Mouse (Mus musculus) megakaryocyte, adult 5-6 weeks (primary cell): ENCODE results near the gene Galntl5. TPM values are rescaled to one million over a fixed set of nuclear protein-coding genes. Genes with fewer than 3 reads are reported as not detected.

Source experiments
- total RNA-seq, 2 experiments: library from RNA; stranded (forward) in 1 of 2; stranded (reverse) in 1 of 2; fragments of 153-499, 151-499 nt in 1 of 2; fragments of 221-1000, 200-1000 nt in 1 of 2; gene quantifications; 2 replicates each; pipeline versions ENCODE4 v1.2.3 to v1.2.4; 2015 to 2017

Galntl5 gene
- total RNA-seq, 2 experiments from 2014 or later: not detected

Other genes with a start within 250 kb of the Galntl5 start
- gene Prkag2, start 80.8 kb upstream of the Galntl5 start, total RNA-seq (2015): 37.2 and 46.0 TPM in 2 replicates
- gene Prkag2, start 80.8 kb upstream of the Galntl5 start, total RNA-seq (2017): 45.6 and 48.1 TPM in 2 replicates
- gene Galnt11, start 40.4 kb downstream of the Galntl5 start, total RNA-seq (2015): 29.5 and 31.1 TPM in 2 replicates
- 18.7 and 18.8 TPM in 2 replicates for gene Galnt11, start 40.4 kb downstream of the Galntl5 start, total RNA-seq (2017)
- gene E130116L18Rik, start 41.7 kb downstream of the Galntl5 start, total RNA-seq (2015): not detected in 2 replicates
- not detected in 2 replicates for gene E130116L18Rik, start 41.7 kb downstream of the Galntl5 start, total RNA-seq (2017)